Mouse (Mus musculus) MEL (cell line): ENCODE data around the gene Fancf. TPM values are rescaled to one million over a fixed set of nuclear protein-coding genes. Genes with fewer than 3 reads are reported as not detected.

Source experiments
- DNase-seq: peaks from one replicate; pipeline ENCODE4 v3.0.0; 2011; ENCODE audit warnings: low read depth, low spot score
- H3K27ac ChIP-seq: 2 replicates; pipeline ENCODE4 v1.5.1; 2012; ENCODE audit warnings: low read depth, mild to moderate bottlenecking, control low read depth, low read length, moderate library complexity; ENCODE audit not compliant: control insufficient read depth
- H3K27me3 ChIP-seq, 2 experiments: fragments of 150-350 bp in 1 of 2; sonication (generic) in 1 of 2; 2 replicates each; pipeline ENCODE4 v1.6.1; 2012; ENCODE audit warnings: low read length in 2 of 2, mild to moderate bottlenecking in 2 of 2, improper control_type of control experiment in 1 of 2, moderate library complexity in 1 of 2; ENCODE audit not compliant: insufficient read depth in 2 of 2, control insufficient read depth in 1 of 2
- H3K36me3 ChIP-seq, 2 experiments: 2 replicates each; pipeline ENCODE4 v1.6.1; 2012 to 2014; ENCODE audit warnings: low read length in 2 of 2, improper control_type of control experiment in 1 of 2, inconsistent platforms in 1 of 2, mild to moderate bottlenecking in 1 of 2; ENCODE audit not compliant: insufficient read depth in 2 of 2, control insufficient read depth in 1 of 2
- H3K4me1 ChIP-seq, 2 experiments: fragments of 150-350 bp in 1 of 2; sonication (generic) in 1 of 2; 2 replicates each; pipeline ENCODE4 v1.6.1; 2012; ENCODE audit warnings: low read length in 2 of 2, improper control_type of control experiment in 1 of 2, mild to moderate bottlenecking in 1 of 2; ENCODE audit not compliant: insufficient read depth in 2 of 2, control insufficient read depth in 1 of 2
- H3K4me3 ChIP-seq, 2 experiments: fragments of 150-350 bp in 1 of 2; sonication (generic) in 1 of 2; 2 replicates each; pipeline ENCODE4 v1.5.1; 2012; ENCODE audit warnings: low read depth in 2 of 2, low read length in 2 of 2, mild to moderate bottlenecking in 2 of 2, moderate library complexity in 2 of 2, control low read depth in 1 of 2, improper control_type of control experiment in 1 of 2; ENCODE audit not compliant: control insufficient read depth in 1 of 2, insufficient read depth in 1 of 2
- H3K79me2 ChIP-seq: 2 replicates; pipeline ENCODE4 v1.6.1; 2012; ENCODE audit warnings: mild to moderate bottlenecking, low read length, moderate library complexity; ENCODE audit not compliant: control insufficient read depth, poor library complexity, insufficient read depth
- H3K9ac ChIP-seq: 2 replicates; pipeline ENCODE4 v1.6.1; 2012; ENCODE audit warnings: low read depth, mild to moderate bottlenecking, control low read depth, low read length, moderate library complexity; ENCODE audit not compliant: control insufficient read depth, poor library complexity, severe bottlenecking
- H3K9me3 ChIP-seq: fragments of 150-350 bp; sonication (generic); replicated peaks from 2 replicates; pipeline ENCODE4 v1.6.1; 2012; ENCODE audit warnings: mild to moderate bottlenecking, low read length, improper control_type of control experiment, moderate library complexity; ENCODE audit not compliant: insufficient read depth
- CHD2 ChIP-seq: IDR thresholded peaks from 2 replicates; pipeline ENCODE4 v1.6.1; 2011; ENCODE audit warnings: low read length, improper control_type of control experiment
- EP300 ChIP-seq, 2 experiments: IDR thresholded peaks; 2 replicates each; pipeline ENCODE4 v1.6.1; 2011; ENCODE audit warnings: improper control_type of control experiment in 2 of 2, low read length in 2 of 2, low read depth in 1 of 2, mild to moderate bottlenecking in 1 of 2
- GABPA ChIP-seq: IDR thresholded peaks from 2 replicates; pipeline ENCODE4 v1.6.1; 2012; ENCODE audit warnings: low read depth, mild to moderate bottlenecking, inconsistent platforms, low read length, improper control_type of control experiment, moderate library complexity
- GATA1 ChIP-seq: IDR thresholded peaks from 2 replicates; pipeline ENCODE4 v1.6.1; 2011; ENCODE audit warnings: low read depth, low read length, improper control_type of control experiment
- KAT2A ChIP-seq: conservative IDR thresholded peaks from 2 replicates; pipeline ENCODE4 v1.6.1; 2012; ENCODE audit warnings: low read depth, low read length, improper control_type of control experiment, inconsistent platforms
- MAFK ChIP-seq: IDR thresholded peaks from 2 replicates; pipeline ENCODE4 v1.6.1; 2011; ENCODE audit warnings: low read depth, mild to moderate bottlenecking, low read length, improper control_type of control experiment, borderline replicate concordance
- MAZ ChIP-seq: IDR thresholded peaks from 2 replicates; pipeline ENCODE4 v1.6.1; 2012; ENCODE audit warnings: low read depth, mild to moderate bottlenecking, inconsistent platforms, low read length, improper control_type of control experiment
- MXI1 ChIP-seq: IDR thresholded peaks from 2 replicates; pipeline ENCODE4 v1.6.1; 2011; ENCODE audit warnings: mild to moderate bottlenecking, low read depth, low read length, improper control_type of control experiment
- MYC ChIP-seq: IDR thresholded peaks from 2 replicates; pipeline ENCODE4 v1.6.1; 2011; ENCODE audit warnings: low read depth, mild to moderate bottlenecking, low read length, improper control_type of control experiment, moderate library complexity
- NELFE ChIP-seq: IDR thresholded peaks from 2 replicates; pipeline ENCODE4 v1.6.1; 2011; ENCODE audit warnings: low read depth, low read length, improper control_type of control experiment
- NRF1 ChIP-seq: IDR thresholded peaks from 2 replicates; pipeline ENCODE4 v1.6.1; 2014; ENCODE audit warnings: low read depth, mild to moderate bottlenecking, inconsistent platforms, low read length, improper control_type of control experiment, moderate library complexity; ENCODE audit not compliant: poor library complexity, insufficient read depth, severe bottlenecking
- POLR2AphosphoS5 ChIP-seq: IDR thresholded peaks from 2 replicates; pipeline ENCODE4 v1.6.1; 2012; ENCODE audit warnings: low read depth, borderline replicate concordance, mild to moderate bottlenecking, inconsistent platforms, low read length, moderate library complexity, mixed read lengths
- RAD21 ChIP-seq: IDR thresholded peaks from 2 replicates; pipeline ENCODE4 v1.6.1; 2011; ENCODE audit warnings: mild to moderate bottlenecking, low read depth, low read length, improper control_type of control experiment
- RCOR1 ChIP-seq: IDR thresholded peaks from 2 replicates; pipeline ENCODE4 v1.6.1; 2012; ENCODE audit warnings: low read depth, mild to moderate bottlenecking, inconsistent platforms, low read length, improper control_type of control experiment
- SMC3 ChIP-seq: IDR thresholded peaks from 2 replicates; pipeline ENCODE4 v1.6.1; 2011; ENCODE audit warnings: low read depth, low read length, improper control_type of control experiment
- TBP ChIP-seq: IDR thresholded peaks from 2 replicates; pipeline ENCODE4 v1.8.0; 2011; ENCODE audit warnings: low read depth, low read length, improper control_type of control experiment
- USF1 ChIP-seq: IDR thresholded peaks from 2 replicates; pipeline ENCODE4 v1.6.1; 2014; ENCODE audit warnings: low read depth, mild to moderate bottlenecking, inconsistent platforms, low read length, improper control_type of control experiment, moderate library complexity
- polyA plus RNA-seq, 2 experiments: library from polyadenylated mRNA; stranded (reverse) in 1 of 2; unstranded in 1 of 2; fragments of >175 nt in 1 of 2; fragments of >200 nt in 1 of 2; gene quantifications; 2 replicates each; pipeline versions ENCODE4 v1.2.1 to v1.2.4; 2012; ENCODE audit warnings: low replicate concordance in 2 of 2, low read depth in 1 of 2; ENCODE audit not compliant: insufficient read length in 2 of 2, insufficient read depth in 1 of 2, missing spikeins in 1 of 2
- total RNA-seq: library from RNA; depleted of rRNA; stranded (reverse); fragments of 300-350 nt; gene quantifications from 2 replicates; pipeline ENCODE4 v1.2.3, GENCODE M21; 2012

Fancf gene
- total and polyA plus RNA-seq, 3 experiments: 11.0 to 12.9 TPM; not detected in 1

- no peaks in the 10 kb centered on the region for H3K36me3 ChIP-seq
- DNase-seq: no peak
- no peaks in the 10 kb centered on the region for H3K4me1 ChIP-seq
- H3K9me3 ChIP-seq: no peaks in the 10 kb centered on the region
- no peaks in the 10 kb centered on the region for H3K27me3 ChIP-seq
- H3K79me2 ChIP-seq: no peaks in the 10 kb centered on the region
- TF ChIP-seq NRF1 (no peak), RAD21 (no peak), GATA1 (no peak), NELFE (no peak), MXI1 (no peak), MAZ (no peak), GABPA (no peak)
- TF ChIP-seq, all 39 proteins: peak for 0
- H3K4me3 ChIP-seq: no peak overlapping the region
- H3K27ac ChIP-seq: no peak overlapping the region
- no peak overlapping the region for H3K9ac ChIP-seq
Observed at GRCm38 (mm10) chr7:51819891-51820290, 42.2 kb downstream of the Fancf start.

DNA sequence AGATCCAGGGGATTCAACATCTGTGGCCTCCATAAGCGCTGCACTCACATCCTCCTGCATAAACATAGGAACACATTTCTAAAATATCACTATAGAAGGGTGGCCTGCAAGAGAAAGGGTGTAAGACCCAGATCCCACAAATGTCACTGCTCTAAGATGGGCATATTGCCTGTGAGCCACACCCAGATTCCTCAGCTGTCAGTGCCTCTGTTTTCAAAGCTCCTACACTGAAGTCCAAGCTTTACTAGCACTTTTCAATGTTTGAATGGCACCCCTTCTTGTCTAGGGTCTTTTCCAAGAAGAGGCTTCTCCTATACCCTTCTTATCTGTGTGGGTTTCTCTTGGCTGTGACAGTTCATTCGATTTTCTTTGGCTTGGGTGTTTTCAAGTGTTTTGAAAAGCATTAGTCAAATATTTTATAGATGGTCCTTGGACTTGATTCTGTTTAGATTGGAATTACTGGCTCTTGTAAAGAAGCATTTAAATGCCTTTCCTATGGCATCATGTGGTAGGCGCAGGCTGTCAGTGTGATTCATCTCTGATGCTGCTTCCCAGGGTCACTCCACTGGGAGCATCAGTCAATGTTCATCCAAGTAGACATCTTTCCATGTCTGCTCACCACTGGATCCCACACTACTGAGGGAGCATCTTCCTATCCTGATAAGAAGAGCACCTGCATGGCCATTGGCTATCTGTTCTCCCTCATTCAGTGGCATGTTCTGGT is 43.7 kb downstream of the Fancf start:
- Histone ChIP-seq H3K9ac (no peak overlapping the region), H3K36me3 (no peaks in the 10 kb centered on the region), H3K4me1 (no peaks in the 10 kb centered on the region), H3K4me3 (no peak overlapping the region), H3K27ac (no peak overlapping the region), H3K27me3 (no peaks in the 10 kb centered on the region), H3K9me3 (no peaks in the 10 kb centered on the region), H3K79me2 (no peaks in the 10 kb centered on the region)
- TF ChIP-seq SMC3 (no peak), KAT2A (no peak), EP300 (IDR thresholded peaks at IDR 0.05; ENCODE audit: low read depth in 1 of 2, low read length in 2 of 2) (no peak), MYC (no peak), POLR2AphosphoS5 (no peak), USF1 (no peak), TBP (no peak), GABPA (no peak), CHD2 (no peak), RCOR1 (no peak), MAFK (no peak)
- DNase-seq: no peak
